Mouse (Mus musculus): ENCODE results near the gene Rfc4. TPM values are rescaled to one million over a fixed set of nuclear protein-coding genes. Genes with fewer than 3 reads are reported as not detected.
A peak's percentile ranks its signal among the peaks of the same experiment; 100 is the strongest.
"Not testable (repeated sequence)": the region's sequence is repeated elsewhere in the genome, so short reads cannot be mapped to it uniquely, and the experiment has no call there.

The Rfc4 gene
- total RNA-seq, 2 experiments from 2014 or later: 5.9 to 8.4 TPM

DNA sequence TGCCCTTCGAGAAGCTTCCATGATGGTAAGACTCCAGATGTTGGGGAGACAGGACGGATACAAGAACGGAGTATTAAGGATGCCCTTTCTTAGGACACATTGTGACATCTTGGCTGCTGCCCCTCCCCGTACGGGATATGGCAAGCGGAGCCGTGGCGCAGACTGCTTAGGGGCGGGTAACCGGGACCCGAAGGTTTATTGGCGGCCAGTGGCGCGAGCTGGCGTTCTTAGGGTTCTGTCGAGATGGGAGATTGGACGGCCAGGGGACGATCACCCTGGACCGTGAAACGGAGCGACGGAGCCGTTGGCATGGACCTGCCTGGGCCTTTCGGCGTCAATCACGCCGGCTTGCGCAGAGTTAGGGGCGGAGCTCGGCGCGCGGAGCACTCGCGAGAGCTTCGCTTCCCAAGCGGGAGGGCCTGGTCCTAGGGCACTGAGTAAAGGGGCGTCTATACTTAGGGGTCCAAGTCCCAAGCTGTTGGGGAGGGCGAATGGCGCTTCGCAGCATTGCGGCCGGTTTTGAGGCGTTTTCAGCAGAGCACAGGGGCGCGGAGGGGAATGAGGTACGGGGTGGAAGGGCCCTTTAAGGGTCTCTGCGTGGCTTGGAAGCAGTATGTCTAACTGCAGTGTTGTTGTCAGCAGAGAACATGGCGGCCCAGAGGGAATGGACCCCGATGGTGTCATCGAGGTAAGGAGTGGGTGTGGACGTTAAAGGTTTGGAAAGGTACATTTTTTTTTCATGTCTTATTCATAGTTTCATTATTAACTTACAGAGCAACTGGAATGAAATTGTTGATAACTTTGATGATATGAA is 19.4 kb downstream of the Rfc4 start:
- intact Hi-C loops (cut with DNase I): loop anchor here (5.0 kb wide), 1 partner anchor 251 kb away; the partner anchor contains the start of genes Dnajb11 and Tbccd1
- peak; percentile 75 to 93 for DNase-seq (ENCODE audit: extremely low spot score in 1 of 2, low spot score in 2 of 2)

- peak; percentile 87 to 96 for DNase-seq (ENCODE audit: extremely low spot score in 1 of 2, low spot score in 2 of 2)
- intact Hi-C loops (cut with DNase I): loop anchor here (5.0 kb wide), 1 partner anchor 250 kb away; the partner anchor contains the start of genes Dnajb11 and Tbccd1
Observed at GRCm38 (mm10) chr16:23107231-23107942, 20.1 kb downstream of the Rfc4 start, which contains the start of gene Eif4a2. Gene Eif4a2, plus strand, starts transcription at chr16:23107444.

DNA sequence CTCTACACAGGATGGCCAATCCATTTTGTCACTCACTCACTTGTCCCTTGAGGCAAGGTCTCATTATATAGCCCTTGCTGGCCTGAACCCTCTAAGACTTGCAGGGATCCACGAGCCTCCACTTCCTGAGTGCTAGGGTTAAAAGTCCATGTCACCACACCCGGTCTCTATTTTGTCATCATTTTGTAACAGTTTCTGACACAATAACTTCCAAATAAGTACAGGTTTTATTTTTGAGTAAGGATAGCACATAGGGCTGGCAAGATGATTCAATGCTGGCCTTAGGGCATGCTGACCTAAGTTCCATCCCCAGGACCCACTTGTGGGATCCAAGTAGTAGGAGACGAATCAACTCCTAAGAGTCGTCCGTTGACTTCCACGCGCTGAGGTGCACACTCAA is 21.4 kb downstream of the Rfc4 start:
- intact Hi-C loops (cut with DNase I): loop anchor here (5.0 kb wide), 1 partner anchor 249 kb away; the partner anchor contains the start of genes Dnajb11 and Tbccd1
- no peak for DNase-seq (ENCODE audit: extremely low spot score in 1 of 2, low spot score in 2 of 2)

- DNase-seq (ENCODE audit: extremely low spot score in 1 of 2, low spot score in 2 of 2): no peak
- intact Hi-C loops (cut with DNase I): no loop called here
Observed at GRCm38 (mm10) chr16:23103841-23104240, 23.7 kb downstream of the Rfc4 start.

DNA sequence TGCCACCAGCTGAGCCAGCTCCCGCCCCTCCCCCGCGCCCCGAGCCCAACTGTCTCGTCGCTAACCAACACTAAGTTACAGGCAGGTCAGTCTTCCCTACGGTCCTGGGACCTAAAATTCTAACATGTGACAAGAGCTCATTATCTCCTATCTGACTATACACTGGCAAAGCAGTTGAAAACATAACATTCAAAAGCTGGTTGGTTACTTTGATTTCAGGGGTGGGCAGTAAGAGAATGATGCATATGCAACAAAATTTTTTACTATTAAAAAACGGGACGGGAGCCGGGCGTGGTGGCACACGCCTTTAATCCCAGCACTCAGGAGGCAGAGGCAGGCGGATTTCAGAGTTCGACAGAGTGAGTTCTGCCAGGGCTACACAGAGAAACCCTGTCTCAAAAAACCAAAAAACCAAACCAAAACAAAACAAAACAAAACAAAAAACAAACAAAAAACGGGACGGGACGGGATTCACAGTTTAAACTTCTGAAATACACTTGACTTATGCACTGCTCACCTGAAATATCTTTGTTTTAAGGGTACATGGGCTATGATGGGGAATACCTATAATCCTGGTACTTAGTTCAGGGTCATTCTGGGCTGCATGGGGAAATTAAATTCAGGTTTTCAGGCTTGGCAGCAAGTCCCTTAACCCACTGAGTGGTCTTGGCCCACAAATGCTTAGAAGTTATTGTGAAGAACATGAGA is 24.3 kb downstream of the Rfc4 start:
- intact Hi-C loops (cut with DNase I): no loop called here
- no peak for DNase-seq (ENCODE audit: extremely low spot score in 1 of 2, low spot score in 2 of 2)

DNA sequence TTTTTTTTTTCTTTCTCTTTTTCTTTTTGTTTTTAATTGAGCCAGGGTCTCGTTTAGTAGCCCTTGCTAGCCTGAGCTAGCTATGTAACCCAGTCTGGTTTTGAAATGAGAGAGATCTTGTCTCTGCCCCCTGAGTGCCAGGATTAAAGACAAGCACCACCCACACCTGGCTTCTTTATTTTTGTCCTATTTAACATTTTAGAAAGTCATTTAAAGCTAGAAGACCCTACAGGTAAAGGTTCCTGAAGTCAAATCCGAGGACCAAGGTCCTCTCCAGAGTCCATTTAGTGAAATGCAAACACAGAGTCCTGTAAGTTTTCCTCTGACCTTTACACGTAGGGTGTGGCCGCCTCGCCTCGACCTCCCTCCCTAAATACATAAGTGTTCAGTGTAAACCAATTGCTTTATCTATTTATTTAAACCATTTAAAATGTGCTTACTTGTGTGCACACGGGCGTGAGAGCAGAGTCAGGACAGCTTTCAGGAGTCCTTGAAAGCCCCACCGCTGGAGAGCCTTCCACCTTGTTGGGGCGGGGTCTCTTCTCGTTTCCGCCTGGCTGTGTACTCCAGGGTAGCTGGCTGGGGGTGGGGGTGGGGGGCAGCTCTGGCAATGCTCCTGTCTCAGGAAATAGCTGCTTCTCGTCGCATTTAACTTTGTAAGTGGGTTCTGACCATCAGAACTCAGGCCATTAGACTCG is 25.0 kb downstream of the Rfc4 start:
- intact Hi-C loops (cut with DNase I): no loop called here

GRCm38 (mm10) chr16:23100613-23101012 is 26.9 kb downstream of the Rfc4 start:
- DNase-seq (ENCODE audit: extremely low spot score in 1 of 2, low spot score in 2 of 2): no peak
- intact Hi-C loops (cut with DNase I): no loop called here

More for the DNA sequence above, 25.0 kb downstream of the Rfc4 start:
- no peak for DNase-seq (ENCODE audit: extremely low spot score in 1 of 2, low spot score in 2 of 2)

GRCm38 (mm10) chr16:23100099-23100575 is 27.4 kb downstream of the Rfc4 start:
- DNase-seq (ENCODE audit: extremely low spot score in 1 of 2, low spot score in 2 of 2): peak in 1 of 2 experiments; percentile 73
- intact Hi-C loops (cut with DNase I): no loop called here

- intact Hi-C loops (cut with DNase I): no loop called here
- DNase-seq (ENCODE audit: extremely low spot score in 1 of 2, low spot score in 2 of 2): no peak
Observed at GRCm38 (mm10) chr16:23099632-23100031, 27.9 kb downstream of the Rfc4 start.

- intact Hi-C loops (cut with DNase I); DNase-seq (ENCODE audit: extremely low spot score in 1 of 2, low spot score in 2 of 2): not testable (repeated sequence)
Observed at GRCm38 (mm10) chr16:23098105-23098452, 29.5 kb downstream of the Rfc4 start.

GRCm38 (mm10) chr16:23097290-23098104 is 30.0 kb downstream of the Rfc4 start:
- intact Hi-C loops (cut with DNase I): not testable (repeated sequence)
- DNase-seq (ENCODE audit: extremely low spot score in 1 of 2, low spot score in 2 of 2): peak in 1 of 2 experiments; percentile 36

DNA sequence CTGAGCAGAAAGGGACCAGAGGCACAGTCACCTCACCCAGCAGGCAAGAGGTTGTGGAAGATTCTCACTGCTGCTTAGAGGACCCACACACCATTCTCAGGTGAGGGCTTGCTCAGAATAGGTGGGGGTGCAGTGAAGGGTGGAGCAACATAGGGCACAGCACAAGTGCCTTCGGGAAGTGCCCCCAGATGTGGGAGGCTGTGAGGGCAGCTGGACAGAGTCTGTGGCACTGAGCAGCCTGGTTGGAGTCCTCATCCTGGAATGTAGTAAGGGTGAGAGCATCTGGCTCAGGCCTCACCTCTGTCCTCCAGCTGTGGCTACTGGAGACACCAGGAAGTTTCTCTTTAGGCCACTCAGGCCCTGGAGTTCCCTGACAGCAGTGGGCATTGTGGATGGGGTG is 30.7 kb downstream of the Rfc4 start:
- intact Hi-C loops (cut with DNase I); DNase-seq (ENCODE audit: extremely low spot score in 1 of 2, low spot score in 2 of 2): not testable (repeated sequence)

DNA sequence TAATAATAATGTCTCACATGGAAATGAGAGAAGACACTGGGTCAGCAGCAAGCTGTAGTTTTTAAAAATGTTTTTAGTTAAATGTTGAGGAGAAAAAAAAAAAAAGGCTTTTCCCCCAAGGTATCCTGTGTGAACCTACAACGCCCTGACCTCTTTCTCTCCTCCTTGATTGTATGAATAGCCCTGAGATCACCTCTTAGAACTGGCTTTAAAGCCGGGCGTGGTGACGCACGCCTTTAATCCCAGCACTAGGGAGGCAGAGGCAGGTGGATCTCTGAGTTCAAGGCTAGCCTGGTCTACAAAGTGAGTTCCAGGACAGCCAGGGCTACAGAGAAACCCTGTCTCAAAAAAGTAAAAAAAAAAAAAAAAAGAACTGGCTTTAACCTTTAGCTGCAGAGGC is 32.0 kb downstream of the Rfc4 start:
- intact Hi-C loops (cut with DNase I); DNase-seq (ENCODE audit: extremely low spot score in 1 of 2, low spot score in 2 of 2): not testable (repeated sequence)

DNA sequence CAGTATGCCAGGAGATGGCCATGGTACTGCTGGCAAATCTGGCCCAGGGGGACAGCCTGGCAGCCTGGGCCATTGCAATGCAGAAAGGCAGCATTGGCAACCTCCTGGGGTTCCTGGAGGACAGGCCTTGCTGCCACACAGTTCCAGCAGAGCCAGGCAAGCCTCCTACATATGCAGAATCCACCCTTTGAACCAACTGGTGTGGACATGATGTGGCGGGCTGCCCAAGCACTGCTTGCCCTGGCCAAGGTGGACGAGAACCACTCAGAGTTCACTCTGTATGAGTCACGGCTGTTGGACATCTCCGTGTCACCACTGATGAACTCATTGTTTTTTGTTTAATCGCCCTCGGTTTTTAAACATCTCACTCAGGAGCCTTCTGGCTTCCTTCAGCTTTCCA is 33.4 kb downstream of the Rfc4 start:
- DNase-seq (ENCODE audit: extremely low spot score in 1 of 2, low spot score in 2 of 2): no peak
- intact Hi-C loops (cut with DNase I): loop anchor here (5.0 kb wide), 1 partner anchor 33 kb away; the partner anchor contains the start of gene Rfc4

DNA sequence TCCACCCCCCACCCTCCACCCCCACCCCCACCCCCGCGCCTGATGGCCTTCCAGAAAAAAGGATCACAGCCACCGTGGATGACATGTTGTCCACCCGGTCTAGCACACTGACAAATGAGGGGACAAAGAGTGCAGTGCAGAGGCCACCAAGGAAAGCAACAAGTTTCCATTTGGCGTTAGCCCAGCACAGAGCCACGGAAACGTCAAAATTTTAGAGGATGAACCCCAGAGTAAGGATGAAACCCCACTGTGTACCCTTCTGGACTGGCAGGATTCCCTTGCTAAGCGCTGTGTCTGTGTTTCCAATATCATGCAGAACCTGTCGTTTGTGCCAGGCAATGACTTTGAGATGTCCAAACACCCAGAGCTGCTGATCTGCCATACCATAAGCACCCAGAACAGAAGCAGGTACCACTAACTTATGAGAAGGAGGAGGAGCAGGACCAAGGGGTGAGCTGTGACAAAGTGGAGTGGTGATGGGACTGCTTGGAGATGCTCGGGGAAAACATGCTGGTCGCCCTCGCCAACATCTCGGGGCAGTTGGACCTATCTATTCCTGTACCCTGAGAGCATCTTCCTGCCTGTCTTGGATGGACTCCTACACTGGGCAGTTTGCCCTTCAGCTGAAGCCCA is 34.1 kb downstream of the Rfc4 start:
- DNase-seq (ENCODE audit: extremely low spot score in 1 of 2, low spot score in 2 of 2): no peak
- intact Hi-C loops (cut with DNase I): loop anchor here (5.0 kb wide), 1 partner anchor 34 kb away; the partner anchor contains the start of gene Rfc4

- not testable (repeated sequence) for DNase-seq (ENCODE audit: extremely low spot score in 1 of 2, low spot score in 2 of 2)
- intact Hi-C loops (cut with DNase I): loop anchor here (5.0 kb wide), 1 partner anchor 36 kb away; the partner anchor contains the start of gene Rfc4
Observed at GRCm38 (mm10) chr16:23091345-23091744, 36.2 kb downstream of the Rfc4 start.

DNA sequence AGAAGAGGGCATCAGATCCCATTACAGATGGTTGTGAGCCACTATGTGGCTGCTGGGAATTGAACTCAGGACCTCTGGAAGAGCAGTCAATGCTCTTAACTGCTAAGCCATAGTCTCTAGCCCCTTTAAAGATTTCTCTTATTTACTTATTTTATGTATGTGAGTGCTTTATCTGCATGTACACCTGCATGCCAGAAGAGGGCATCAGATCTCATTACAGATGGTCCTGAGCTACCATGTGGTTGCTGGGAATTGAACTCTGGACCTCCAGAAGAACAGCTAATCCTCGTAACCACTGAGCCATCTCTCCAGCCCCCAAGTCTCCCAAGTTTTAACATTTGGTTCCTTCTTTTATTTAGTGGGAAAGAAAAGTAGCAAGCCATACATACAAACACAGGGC is 39.0 kb downstream of the Rfc4 start:
- intact Hi-C loops (cut with DNase I): not testable (repeated sequence)

More for the DNA sequence above, 39.0 kb downstream of the Rfc4 start:
- not testable (repeated sequence) for DNase-seq (ENCODE audit: extremely low spot score in 1 of 2, low spot score in 2 of 2)
